16 mouse cellular contexts compared by ENCODE assay signal in genomic region chr5:97700507-97700906, GRCm38 (mm10).
DNase-seq lines count a peak whose midpoint lies in the region; ATAC-seq lines count a peak whose summit lies in the region.
"Had no signal": no experiment of that assay in that cellular context is flagged by ENCODE, and none has a peak within 500 bp of the region (broad histone marks: within the 10 kb centered on the region; RNA-seq: fewer than 3 reads in every experiment).

No protein-coding gene starts in this region.

- H3K4me1 ChIP-seq in heart, embryonic 12.5 days (replicated peaks) = no peaks in the 10 kb centered on the region
- H3K4me1 ChIP-seq: stomach, embryonic 15.5 days had no signal

- H3K4me3 ChIP-seq in heart, embryonic 12.5 days = no peak overlapping the region
- H3K4me3 ChIP-seq: embryonic facial prominence, embryonic 15.5 days; forebrain, embryonic 15.5 days; stomach, embryonic 15.5 days had no signal

- H3K27ac ChIP-seq in heart, embryonic 12.5 days (ENCODE audit: poor library complexity, severe bottlenecking) = no peak overlapping the region
- H3K27ac ChIP-seq: embryonic facial prominence, embryonic 15.5 days; forebrain, embryonic 15.5 days; hindbrain, embryonic 14.5 days; stomach, embryonic 15.5 days had no signal

- no peak overlapping the region for H3K9ac ChIP-seq in heart, embryonic 12.5 days
- H3K9ac ChIP-seq: embryonic facial prominence, embryonic 15.5 days; forebrain, embryonic 15.5 days; hindbrain, embryonic 14.5 days; stomach, embryonic 15.5 days had no signal

- intact Hi-C loops in heart, postnatal 10 days (cut with DNase I) = no loop called here

- H3K4me2 ChIP-seq in heart, embryonic 12.5 days = no peak overlapping the region
- H3K4me2 ChIP-seq: embryonic facial prominence, embryonic 15.5 days; forebrain, embryonic 15.5 days; hindbrain, embryonic 14.5 days; stomach, embryonic 15.5 days had no signal

- no peaks in the 10 kb centered on the region for H3K27me3 ChIP-seq in heart, embryonic 12.5 days (replicated peaks)
- H3K27me3 ChIP-seq: CH12.LX; embryonic facial prominence, embryonic 15.5 days; forebrain, embryonic 15.5 days; stomach, embryonic 15.5 days had no signal

- no peak for ATAC-seq in heart, embryonic 12.5 days (ENCODE audit: insufficient number of reproducible peaks, low FRiP score)
- ATAC-seq: forebrain, embryonic 15.5 days; intestine, postnatal 0 days had no signal

- 62% methylated on average over 3 of the region's 3 CpGs for WGBS in heart, embryonic 12.5 days

- peak; percentile 35 to 58 for DNase-seq in heart, adult 9 months (ENCODE audit: low spot score in 2 of 2)
- peak; percentile 37 for DNase-seq in right cerebral cortex, adult 18-20 months
- DNase-seq in right cerebral cortex, postnatal 25 days = no peak
- peak; percentile 38 to 40 for DNase-seq in heart, postnatal 10 days
- DNase-seq in skeletal muscle tissue, adult 2 months (ENCODE audit: low read depth, low spot score) = peak; percentile 49
- DNase-seq in ovary, postnatal 10 days (ENCODE audit: low spot score) = no peak
- DNase-seq: cerebellum, adult 18-20 months; kidney, postnatal 25 days; thymus, postnatal 4 days had no signal

- no peaks in the 10 kb centered on the region for H3K9me3 ChIP-seq in heart, embryonic 12.5 days (replicated peaks)
- H3K9me3 ChIP-seq: embryonic facial prominence, embryonic 15.5 days; forebrain, embryonic 15.5 days; stomach, embryonic 15.5 days had no signal

- no peaks in the 10 kb centered on the region for H3K36me3 ChIP-seq in heart, embryonic 12.5 days
- H3K36me3 ChIP-seq: embryonic facial prominence, embryonic 15.5 days; forebrain, embryonic 15.5 days; stomach, embryonic 15.5 days had no signal

Comparison
In these comparisons a context has a peak if more than half of its experiments do, and no peak if none do; other contexts are left out.
1. DNase-seq: peak in heart, adult 9 months (2 of 2), right cerebral cortex, adult 18-20 months (single experiment), heart, postnatal 10 days (2 of 2) and skeletal muscle tissue, adult 2 months (single experiment); none in right cerebral cortex, postnatal 25 days (single experiment) and ovary, postnatal 10 days (single experiment).